Mouse (Mus musculus): ENCODE data around the gene Auts2. TPM values are rescaled to one million over a fixed set of nuclear protein-coding genes. Genes with fewer than 3 reads are reported as not detected.

Auts2 gene
- polyA plus RNA-seq, 1 experiment from 2014 or later = 0.23 TPM

DNA sequence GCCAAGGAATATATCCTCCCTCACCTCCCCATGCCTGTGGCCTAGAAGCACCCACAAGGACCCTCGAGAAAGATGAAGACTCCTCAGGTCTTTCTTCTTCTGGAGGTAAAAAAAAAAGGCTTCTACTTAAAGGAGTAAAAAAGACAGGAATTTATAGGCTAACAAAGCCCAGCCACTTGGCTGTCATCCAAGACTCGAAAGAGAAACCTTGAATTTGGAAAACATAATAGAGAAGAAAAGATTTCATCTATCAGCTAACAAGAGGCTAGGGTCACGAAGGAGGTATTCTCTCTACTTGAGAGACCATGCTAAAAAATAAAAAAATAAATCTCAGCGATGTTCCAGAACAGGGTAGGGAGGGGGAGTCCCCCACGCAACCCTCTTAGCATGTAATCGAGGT, 793.9 kb downstream of the Auts2 start:
- POLR2A ChIA-PET = no interaction called here
- in situ Hi-C loops (cut with MboI; ENCODE audit: low pct_unique_long_range_greater_than_20kb) = no loop called here
- DNase-seq (ENCODE audit: low read depth, low spot score) = no peak

DNA sequence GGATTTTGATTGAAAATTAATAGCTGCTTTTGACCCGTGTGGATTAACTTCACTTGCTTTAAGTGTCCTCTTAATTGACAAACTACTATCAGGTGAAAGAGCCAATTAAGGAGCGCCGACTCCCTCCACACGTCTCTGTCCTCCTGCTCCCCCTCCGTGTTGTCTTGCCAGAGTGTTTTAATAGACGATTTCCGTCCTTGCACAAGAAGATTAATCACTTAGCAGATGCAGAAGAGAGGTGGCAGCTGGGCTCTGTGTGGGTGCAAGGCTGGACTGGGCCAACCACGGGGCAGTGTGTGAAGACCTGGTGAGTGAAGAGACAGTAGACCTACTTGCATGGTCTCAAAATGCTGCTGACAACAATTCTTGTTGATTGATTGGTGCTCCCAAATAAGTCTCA, 800.1 kb downstream of the Auts2 start:
- H3K27me3 ChIP-seq = no peaks in the 10 kb centered on the region

More for the DNA sequence above, 793.9 kb downstream of the Auts2 start:
- H3K27me3 ChIP-seq = no peaks in the 10 kb centered on the region
- CTCF ChIA-PET = no interaction called here
- ATAC-seq = no peak
- TF ChIP-seq CTCF (IDR thresholded peaks at IDR 0.05) = no peak

DNA sequence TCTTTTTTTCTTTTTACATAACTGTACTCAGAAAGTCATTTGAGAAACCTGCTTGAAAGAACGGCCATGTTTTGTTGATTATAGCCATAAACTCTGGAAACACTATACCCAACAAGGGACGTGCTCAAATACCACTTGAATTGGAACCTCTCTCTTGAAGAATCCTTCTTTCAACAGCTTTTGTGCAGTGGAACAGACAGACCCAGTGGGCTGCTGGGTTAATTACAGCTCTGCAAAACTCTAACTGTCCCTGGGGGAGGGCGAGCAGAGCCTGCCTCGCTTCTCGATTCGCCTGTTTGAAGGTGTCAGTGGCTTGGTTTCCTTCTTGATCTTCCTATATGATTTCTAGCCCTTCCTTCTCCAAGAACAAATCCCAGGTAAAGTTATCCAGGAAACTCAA, 805.7 kb downstream of the Auts2 start:
- H3K27me3 ChIP-seq = no peaks in the 10 kb centered on the region
- CTCF ChIA-PET = no interaction called here
- TF ChIP-seq CTCF (IDR thresholded peaks at IDR 0.05) = no peak
- DNase-seq (ENCODE audit: low read depth, low spot score) = no peak
- in situ Hi-C loops (cut with MboI; ENCODE audit: low pct_unique_long_range_greater_than_20kb) = no loop called here
- ATAC-seq = no peak
- POLR2A ChIA-PET = no interaction called here

More for the DNA sequence above, 800.1 kb downstream of the Auts2 start:
- DNase-seq (ENCODE audit: low read depth, low spot score) (no peak), ATAC-seq (no peak)
- ChIA-PET POLR2A (interaction anchor here (0.7 kb wide), 1 partner anchor 62 kb away, joined by 7 read pairs; no protein-coding TSS in a partner anchor), CTCF (no interaction called here)
- TF ChIP-seq CTCF (IDR thresholded peaks at IDR 0.05) = no peak
- in situ Hi-C loops (cut with MboI; ENCODE audit: low pct_unique_long_range_greater_than_20kb) = no loop called here

DNA sequence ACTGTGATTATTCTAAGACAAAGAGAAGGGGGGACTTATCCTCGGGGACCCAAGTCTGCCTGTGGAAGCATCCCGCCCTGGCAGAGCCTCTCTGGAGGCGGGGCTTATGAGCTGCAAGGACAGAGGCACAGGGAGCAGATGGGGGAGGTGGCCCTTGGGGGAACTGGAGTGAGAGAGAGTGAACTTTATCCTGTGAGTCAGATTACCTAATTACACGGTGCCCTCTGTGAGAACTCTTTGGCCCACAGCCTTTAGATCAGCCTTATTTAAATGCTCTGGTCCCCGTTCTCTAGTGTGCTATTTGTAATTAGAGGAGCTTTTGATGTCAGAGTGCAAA, 809.9 kb downstream of the Auts2 start:
- no peak for TF ChIP-seq CTCF (IDR thresholded peaks at IDR 0.05)
- CTCF ChIA-PET = interaction anchor here (1.6 kb wide), 1 partner anchor 17 kb away, joined by 3 read pairs; no protein-coding TSS in a partner anchor
- POLR2A ChIA-PET = no interaction called here
- in situ Hi-C loops (cut with MboI; ENCODE audit: low pct_unique_long_range_greater_than_20kb) = no loop called here
- no peaks in the 10 kb centered on the region for H3K27me3 ChIP-seq
- DNase-seq (ENCODE audit: low read depth, low spot score) (no peak), ATAC-seq (no peak)

DNA sequence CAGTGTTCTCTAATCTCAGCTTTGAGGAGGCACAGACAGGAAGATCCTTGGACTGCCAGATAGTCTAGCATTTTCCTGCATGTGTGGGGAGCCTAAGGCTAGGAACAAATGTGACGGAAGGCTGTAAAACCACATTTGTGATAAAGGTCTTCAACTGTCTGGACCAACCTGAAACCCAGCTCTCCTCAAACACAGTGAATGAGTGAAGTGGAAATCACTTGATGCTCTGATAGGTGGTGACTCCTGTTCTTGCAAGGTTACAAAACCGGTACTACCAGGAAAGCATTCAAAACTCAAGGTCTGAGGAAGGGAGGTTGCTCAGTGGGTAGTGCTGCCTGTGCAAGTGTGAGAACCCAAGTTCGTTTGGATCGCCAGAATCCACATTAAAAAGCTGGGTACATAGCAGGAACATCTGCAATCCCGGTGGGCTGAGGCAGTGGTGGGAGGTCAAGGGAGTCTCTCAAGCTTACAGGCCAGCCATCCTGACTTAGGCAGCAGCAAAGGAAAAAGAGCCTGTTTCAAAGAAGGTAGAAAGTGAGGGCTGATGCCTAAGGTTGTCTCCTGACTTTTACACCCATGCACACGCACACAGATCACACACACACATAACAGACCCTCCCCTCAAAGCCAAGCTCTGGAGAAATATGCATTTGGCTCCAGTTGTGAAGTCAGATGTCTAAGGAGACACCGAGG, 810.4 kb downstream of the Auts2 start:
- no peak for DNase-seq (ENCODE audit: low read depth, low spot score)
- ChIA-PET CTCF (no interaction called here), POLR2A (no interaction called here)

DNA sequence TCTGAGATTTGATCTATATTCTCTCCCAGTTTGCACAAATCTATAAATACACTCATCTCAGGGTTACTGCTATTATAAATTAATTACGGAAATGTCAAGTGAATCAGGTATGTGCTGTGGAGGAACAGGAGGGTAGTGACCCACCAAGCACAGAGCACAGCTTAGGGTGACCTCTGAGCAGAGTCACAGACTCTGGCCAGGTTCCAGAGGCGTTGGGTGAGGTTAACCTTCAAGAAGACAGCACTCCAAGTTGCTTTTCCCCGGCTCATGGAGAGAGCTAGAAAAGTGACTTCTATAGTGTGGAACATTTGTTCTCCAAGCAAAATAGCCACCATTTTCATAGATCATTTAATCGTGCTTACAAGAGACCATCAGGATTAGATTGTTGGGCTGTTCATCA, 813.7 kb downstream of the Auts2 start:
- no peaks in the 10 kb centered on the region for H3K27me3 ChIP-seq
- in situ Hi-C loops (cut with MboI; ENCODE audit: low pct_unique_long_range_greater_than_20kb) = no loop called here
- DNase-seq (ENCODE audit: low read depth, low spot score) (no peak), ATAC-seq (no peak)
- ChIA-PET POLR2A (no interaction called here), CTCF (no interaction called here)
- TF ChIP-seq CTCF (IDR thresholded peaks at IDR 0.05) = no peak

More for the DNA sequence above, 810.4 kb downstream of the Auts2 start:
- in situ Hi-C loops (cut with MboI; ENCODE audit: low pct_unique_long_range_greater_than_20kb) = no loop called here
- ATAC-seq = no peak
- TF ChIP-seq CTCF (IDR thresholded peaks at IDR 0.05) = no peak
- no peaks in the 10 kb centered on the region for H3K27me3 ChIP-seq

DNA sequence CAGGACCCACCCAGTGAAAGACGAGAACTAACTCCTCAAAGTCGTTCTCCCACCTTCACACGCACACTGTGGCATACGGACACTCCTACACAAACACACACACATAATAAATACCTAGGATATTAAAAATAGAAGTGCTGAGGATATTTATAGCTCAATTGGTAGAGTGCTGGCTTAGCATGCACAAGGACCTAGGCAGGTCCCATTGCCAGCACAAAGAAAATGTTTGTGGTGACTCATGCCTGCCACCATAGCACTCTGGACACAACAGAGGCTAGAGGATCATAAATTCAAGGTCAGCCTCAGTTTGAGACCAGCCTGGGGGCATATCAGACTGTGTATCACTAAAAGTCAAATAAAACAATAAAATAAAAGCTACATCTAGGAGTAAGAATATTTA, 815.2 kb downstream of the Auts2 start:
- ATAC-seq (no peak), DNase-seq (ENCODE audit: low read depth, low spot score) (no peak)
- H3K27me3 ChIP-seq = no peaks in the 10 kb centered on the region
- POLR2A ChIA-PET = no interaction called here
- no peak for TF ChIP-seq CTCF (IDR thresholded peaks at IDR 0.05)
- in situ Hi-C loops (cut with MboI; ENCODE audit: low pct_unique_long_range_greater_than_20kb) = no loop called here
- CTCF ChIA-PET = no interaction called here

DNA sequence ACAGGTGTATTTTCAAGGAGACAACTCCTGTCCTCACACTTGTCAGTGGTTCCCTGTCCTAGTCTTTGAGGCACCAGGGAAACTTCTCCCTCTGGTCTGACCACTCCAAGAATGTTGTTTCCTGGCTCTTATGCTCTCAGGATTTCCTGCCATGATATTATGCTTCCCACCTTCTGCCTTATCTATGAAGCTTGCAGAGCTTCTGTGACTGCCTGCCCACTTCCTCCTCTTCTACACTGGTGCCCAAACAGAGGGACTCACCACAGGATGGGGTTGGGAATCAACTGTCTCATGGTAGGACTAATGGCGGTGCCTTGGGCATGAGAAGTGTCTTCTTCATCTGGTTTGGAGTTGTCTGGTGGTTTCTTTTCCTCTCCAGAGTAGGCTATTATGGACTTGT, 818.6 kb downstream of the Auts2 start:
- ChIA-PET POLR2A (no interaction called here), CTCF (no interaction called here)
- H3K27me3 ChIP-seq = no peaks in the 10 kb centered on the region
- no peak for TF ChIP-seq CTCF (IDR thresholded peaks at IDR 0.05)
- ATAC-seq (no peak), DNase-seq (ENCODE audit: low read depth, low spot score) (no peak)
- in situ Hi-C loops (cut with MboI; ENCODE audit: low pct_unique_long_range_greater_than_20kb) = no loop called here

DNA sequence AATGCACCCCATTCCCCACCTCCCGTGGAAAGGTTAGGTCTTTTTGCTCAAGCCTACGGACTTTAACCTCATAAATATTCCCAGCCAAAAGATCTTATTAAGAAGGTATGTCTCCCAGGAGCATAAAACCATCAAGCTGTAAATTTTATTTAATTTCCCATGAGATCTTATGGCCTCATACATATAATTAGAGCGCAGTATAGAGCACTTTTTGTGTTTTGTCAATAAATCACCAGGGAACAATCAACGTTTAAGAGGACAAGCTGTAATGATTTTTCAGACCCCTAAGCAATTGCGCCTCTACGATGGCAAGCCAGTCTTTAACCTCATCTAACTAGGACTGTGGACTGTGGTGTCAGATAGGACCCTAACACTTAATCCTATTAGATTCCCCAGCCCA, 820.4 kb downstream of the Auts2 start:
- POLR2A ChIA-PET = no interaction called here
- TF ChIP-seq CTCF (IDR thresholded peaks at IDR 0.05) = no peak
- in situ Hi-C loops (cut with MboI; ENCODE audit: low pct_unique_long_range_greater_than_20kb) = no loop called here
- CTCF ChIA-PET = no interaction called here
- H3K27me3 ChIP-seq = no peaks in the 10 kb centered on the region
- ATAC-seq = no peak
- DNase-seq (ENCODE audit: low read depth, low spot score) = no peak

DNA sequence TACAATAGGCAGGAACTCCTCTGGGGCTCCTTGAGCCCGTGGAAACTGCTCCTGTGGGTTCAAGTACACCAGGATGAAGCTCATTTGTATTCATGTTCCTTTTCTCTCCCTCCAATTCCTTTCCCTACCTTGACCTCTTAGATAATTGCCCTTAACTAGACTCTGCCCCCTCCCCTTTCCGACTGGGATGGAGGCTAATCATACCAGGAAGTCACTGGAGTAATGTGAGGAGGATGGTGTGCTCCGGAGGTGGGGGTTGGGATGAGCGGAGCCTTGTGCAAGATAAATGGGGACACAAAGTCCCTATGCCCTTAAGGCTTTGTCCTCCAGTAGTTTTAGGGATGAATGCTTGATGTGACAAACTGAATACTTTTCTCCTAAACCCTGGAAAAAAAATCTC, 820.8 kb downstream of the Auts2 start:
- ChIA-PET POLR2A (no interaction called here), CTCF (no interaction called here)
- in situ Hi-C loops (cut with MboI; ENCODE audit: low pct_unique_long_range_greater_than_20kb) = no loop called here
- no peak for TF ChIP-seq CTCF (IDR thresholded peaks at IDR 0.05)
- no peaks in the 10 kb centered on the region for H3K27me3 ChIP-seq
- DNase-seq (ENCODE audit: low read depth, low spot score) (no peak), ATAC-seq (no peak)

DNA sequence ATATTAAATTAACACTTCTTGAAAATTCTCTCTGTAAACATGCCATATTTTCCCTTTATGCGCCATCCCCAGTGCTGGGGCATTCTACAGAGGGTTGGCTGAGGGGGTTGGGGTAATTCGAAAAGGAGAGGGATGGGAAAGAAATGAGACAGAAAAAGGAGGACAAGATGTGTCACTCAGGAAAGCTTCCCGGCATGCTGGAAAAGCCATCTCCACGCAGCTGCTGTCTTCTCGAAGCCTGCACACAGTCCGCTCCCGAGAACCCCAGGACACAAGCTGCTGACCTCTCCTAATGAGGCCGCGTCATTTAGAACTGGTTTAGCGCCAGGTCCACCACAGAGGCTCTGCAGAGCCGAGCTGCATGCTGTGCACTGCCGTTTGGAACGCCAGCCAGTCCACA, 825.1 kb downstream of the Auts2 start:
- in situ Hi-C loops (cut with MboI; ENCODE audit: low pct_unique_long_range_greater_than_20kb) = no loop called here
- no peak for ATAC-seq
- POLR2A ChIA-PET = no interaction called here

DNA sequence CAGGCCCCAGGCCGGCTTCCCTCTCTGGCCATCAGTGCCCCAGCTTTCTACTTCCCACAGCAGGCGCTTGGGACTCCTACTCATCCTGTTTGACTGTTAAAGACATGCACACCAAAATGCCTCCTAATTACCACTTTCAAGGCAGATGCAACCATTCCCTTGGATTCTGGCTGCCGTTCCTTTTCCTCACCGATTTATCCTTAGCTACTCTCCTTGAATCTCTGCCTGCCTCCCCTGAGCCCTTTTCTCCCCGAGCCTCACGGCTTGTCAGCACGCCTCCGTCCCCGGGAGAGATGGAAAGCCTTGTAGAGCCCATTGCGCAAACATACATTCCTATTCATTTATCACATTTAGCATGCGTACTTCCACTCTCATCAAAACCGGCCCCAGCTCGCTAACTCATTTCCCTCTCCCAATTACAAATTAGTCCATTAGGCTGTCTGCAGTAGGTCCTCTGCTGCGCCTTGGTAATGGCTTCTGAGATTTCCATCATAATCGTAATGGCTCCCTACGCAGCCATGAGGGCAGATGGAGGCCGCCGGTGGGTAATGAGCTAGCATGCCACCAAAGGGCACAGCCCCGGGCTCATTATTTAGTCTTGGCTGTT, 825.7 kb downstream of the Auts2 start:
- TF ChIP-seq CTCF (IDR thresholded peaks at IDR 0.05) = no peak
- H3K27me3 ChIP-seq = no peaks in the 10 kb centered on the region
- DNase-seq (ENCODE audit: low read depth, low spot score) (no peak), ATAC-seq (no peak)
- CTCF ChIA-PET = interaction anchor here (0.9 kb wide), 1 partner anchor 9 kb away, joined by 3 read pairs; no protein-coding TSS in a partner anchor
- POLR2A ChIA-PET = no interaction called here
- in situ Hi-C loops (cut with MboI; ENCODE audit: low pct_unique_long_range_greater_than_20kb) = no loop called here

More for the DNA sequence above, 825.1 kb downstream of the Auts2 start:
- DNase-seq (ENCODE audit: low read depth, low spot score) = no peak
- no peaks in the 10 kb centered on the region for H3K27me3 ChIP-seq
- CTCF ChIA-PET = no interaction called here
- TF ChIP-seq CTCF (IDR thresholded peaks at IDR 0.05) = no peak
